Mouse (Mus musculus) hindbrain, postnatal 0 days (tissue): ENCODE measurements around the gene Olfr452. TPM values are rescaled to one million over a fixed set of nuclear protein-coding genes. Genes with fewer than 3 reads are reported as not detected.

Experiments
- ATAC-seq: fragments of 200-750 bp; cut with Nextera tagmentation; 2 replicates; pipeline ENCODE4 v1.8.0; 2017; ENCODE audit warnings: mild to moderate bottlenecking, moderate TSS enrichment, moderate library complexity
- DNase-seq: peaks from one replicate; pipeline ENCODE4 v3.0.0-alpha.2; 2015; ENCODE audit warnings: low spot score
- H3K27ac ChIP-seq: fragments of 300-500 bp; sonication (generic); 2 replicates; pipeline ENCODE4 v1.5.1; 2014; ENCODE audit warnings: mild to moderate bottlenecking
- H3K27me3 ChIP-seq: fragments of 300-500 bp; sonication (generic); 2 replicates; pipeline ENCODE4 v1.6.1; 2014; ENCODE audit warnings: low read length, mixed read lengths; ENCODE audit not compliant: insufficient read depth
- H3K36me3 ChIP-seq: fragments of 300-500 bp; sonication (generic); 2 replicates; pipeline ENCODE4 v1.6.1; 2014; ENCODE audit warnings: low read length, mixed read lengths; ENCODE audit not compliant: insufficient read depth
- H3K4me1 ChIP-seq: fragments of 300-500 bp; sonication (generic); 2 replicates; pipeline ENCODE4 v1.6.1; 2014; ENCODE audit warnings: antibody characterized with exemption, low read length, mixed read lengths; ENCODE audit not compliant: insufficient read depth
- H3K4me2 ChIP-seq: fragments of 300-500 bp; sonication (generic); 2 replicates; pipeline ENCODE4 v1.6.1; 2014; ENCODE audit warnings: low read depth, mild to moderate bottlenecking, low read length, moderate library complexity, mixed read lengths
- H3K4me3 ChIP-seq: fragments of 300-500 bp; sonication (generic); 2 replicates; pipeline ENCODE4 v1.5.1; 2014; ENCODE audit warnings: low read length
- H3K9ac ChIP-seq: fragments of 300-500 bp; sonication (generic); replicated peaks from 2 replicates; pipeline ENCODE4 v1.6.1; 2014; ENCODE audit warnings: mild to moderate bottlenecking, low read length, moderate library complexity, mixed read lengths
- H3K9me3 ChIP-seq: fragments of 300-500 bp; sonication (generic); 2 replicates; pipeline ENCODE4 v1.6.1; 2016; ENCODE audit warnings: low read length, mixed read lengths
- CTCF ChIP-seq: IDR thresholded peaks from 2 replicates; pipeline ENCODE4 v1.5.1; 2016; ENCODE audit warnings: antibody characterized with exemption, control low read depth, low read depth
- WGBS: fragments of 180-500 bp; shearing (Covaris S2); extraction: QIAGEN DNeasy Blood & Tissue Kit; methylation state at CpG from one replicate; pipeline ENCODE4 v1.1.7; 2014; 5-methylcytosine and 5-hydroxymethylcytosine counted together
- polyA plus RNA-seq: library from polyadenylated mRNA; unstranded; fragments of >200 nt; fragmentation: Nextera tagmentation; extraction: Ambion mirVana; gene quantifications from 2 replicates; pipeline ENCODE4 v1.2.1, GENCODE M21; 2015
- total RNA-seq: library from RNA; depleted of rRNA; stranded (reverse); fragments of >200 nt; gene quantifications from 2 replicates; pipeline ENCODE4 v1.2.3, GENCODE M21; 2014; rRNA removed

Gene Olfr452
- total and polyA plus RNA-seq, 2 experiments from 2014 or later = not detected

DNA sequence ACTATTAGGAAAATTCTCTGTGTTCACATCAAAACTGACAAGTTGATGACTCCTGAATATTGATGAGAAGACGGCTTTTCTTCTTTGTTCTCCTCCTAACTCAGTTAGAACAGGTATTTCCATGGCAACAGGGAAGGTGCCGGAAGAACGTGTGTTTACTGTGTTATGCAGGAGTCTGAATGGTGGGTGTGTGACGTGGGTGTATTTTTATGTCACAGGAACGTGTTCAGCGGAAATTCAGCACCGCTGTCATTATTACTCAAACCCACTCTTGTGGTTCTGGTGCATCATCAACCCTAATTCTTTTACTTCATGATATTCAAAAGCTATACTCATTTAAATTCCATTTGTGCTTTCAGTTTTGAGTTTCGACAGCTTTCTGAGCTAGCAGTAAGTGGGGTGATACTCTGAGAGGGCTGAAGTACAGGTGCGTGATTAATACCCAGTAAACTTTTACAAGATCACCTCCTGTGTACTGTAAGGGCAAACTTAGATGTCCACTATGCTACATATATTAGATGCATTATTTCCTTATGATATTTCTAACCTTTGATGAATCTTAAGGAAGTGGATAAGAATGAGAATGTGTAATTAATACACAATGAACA is 6.2 kb downstream of the Olfr452 start:
- peak; percentile 77 for ATAC-seq
- DNase-seq = peak; percentile 55
- Histone ChIP-seq H3K4me2 (no peak overlapping the region), H3K27me3 (no peaks in the 10 kb centered on the region), H3K9ac (no peak overlapping the region), H3K4me1 (no peaks in the 10 kb centered on the region), H3K27ac (no peak overlapping the region), H3K9me3 (no peaks in the 10 kb centered on the region), H3K36me3 (no peaks in the 10 kb centered on the region), H3K4me3 (no peak overlapping the region)
- WGBS = 66% methylated on average over 9 of the region's 9 CpGs
- TF ChIP-seq CTCF = no peak

DNA sequence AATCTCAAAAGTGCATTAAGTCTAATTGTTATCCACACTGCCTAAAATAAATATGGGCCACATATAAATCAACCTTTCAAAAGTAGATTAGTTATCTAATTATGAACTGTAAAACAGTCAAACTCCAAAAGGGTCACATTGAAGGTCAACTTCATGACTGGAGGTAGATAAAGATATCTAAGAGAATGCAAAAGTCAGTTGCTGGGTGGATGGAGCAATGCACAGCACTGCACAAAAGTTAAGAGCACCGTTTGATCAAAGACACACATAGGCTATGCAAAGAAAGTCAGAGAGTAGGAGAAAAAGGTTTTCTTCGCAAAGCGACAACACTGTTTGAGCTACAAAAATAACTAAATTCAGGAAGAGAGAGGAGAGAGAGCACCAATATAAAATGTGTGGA is 10.1 kb downstream of the Olfr452 start:
- TF ChIP-seq CTCF = no peak
- DNase-seq (no peak), ATAC-seq (no peak)
- H3K9me3 ChIP-seq = no peaks in the 10 kb centered on the region
- H3K4me3 ChIP-seq = no peak overlapping the region
- H3K9ac ChIP-seq = no peak overlapping the region
- no peaks in the 10 kb centered on the region for H3K4me1 ChIP-seq
- H3K4me2 ChIP-seq = no peak overlapping the region
- H3K36me3 ChIP-seq = no peaks in the 10 kb centered on the region
- no peaks in the 10 kb centered on the region for H3K27me3 ChIP-seq
- 93% methylated on average over 3 of the region's 3 CpGs for WGBS
- H3K27ac ChIP-seq = no peak overlapping the region

DNA sequence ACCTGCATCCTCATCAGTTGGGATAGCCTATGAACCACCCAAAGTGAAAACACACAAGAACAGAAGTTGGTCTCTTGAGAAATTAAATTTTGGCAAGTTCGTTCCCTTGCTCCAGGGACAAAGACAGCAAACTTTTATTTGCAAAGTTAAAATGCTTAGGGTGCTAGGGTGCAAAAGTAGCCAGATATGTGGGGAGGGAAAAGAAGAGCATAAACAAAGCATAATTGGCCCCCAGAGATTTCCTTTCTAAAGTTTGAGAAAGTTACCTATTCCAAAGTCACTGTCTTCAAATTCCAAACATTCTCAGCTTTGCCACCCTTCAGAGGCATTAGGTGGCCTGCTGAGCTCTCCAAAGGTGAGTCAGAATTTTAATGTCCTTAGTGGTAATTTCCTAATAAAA is 26.7 kb downstream of the Olfr452 start, which contains the start of gene Olfr450:
Gene Olfr450 (plus strand): TSS at position 301 of the 400 bp plus-strand sequence.
- WGBS = 81% methylated on average over 1 of the region's 1 CpGs
- DNase-seq (no peak), ATAC-seq (no peak)
- Histone ChIP-seq H3K36me3 (no peaks in the 10 kb centered on the region), H3K27me3 (no peaks in the 10 kb centered on the region), H3K9me3 (no peaks in the 10 kb centered on the region), H3K4me1 (no peaks in the 10 kb centered on the region), H3K27ac (no peak within 1 kb of the TSS), H3K9ac (no peak within 1 kb of the TSS), H3K4me2 (no peak within 1 kb of the TSS), H3K4me3 (no peak within 1 kb of the TSS)
- TF ChIP-seq CTCF = no peak

DNA sequence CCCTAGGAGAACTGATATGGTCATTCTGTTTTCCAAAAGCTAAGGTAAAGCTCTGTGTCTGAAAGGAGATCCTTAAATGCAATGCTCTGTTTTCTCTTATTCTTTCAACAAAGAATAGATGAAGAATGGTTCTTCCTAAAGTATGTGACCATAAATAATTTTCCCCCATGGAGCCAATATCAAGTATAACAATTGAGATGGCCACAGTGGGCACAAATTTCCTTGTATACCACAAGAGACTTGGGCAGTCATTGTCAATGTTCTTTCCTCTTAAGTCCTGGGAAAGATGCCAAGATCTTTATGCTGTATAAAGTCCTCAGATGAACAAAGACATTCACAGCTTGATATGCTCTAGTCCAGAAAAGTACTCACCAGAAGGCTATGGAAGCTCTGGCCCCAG is 49.2 kb downstream of the Olfr452 start, which contains the start of gene Olfr449:
Gene Olfr449 (plus strand): TSS at position 301 of the 400 bp plus-strand sequence.
- no peak within 1 kb of the TSS for H3K4me3 ChIP-seq
- no peaks in the 10 kb centered on the region for H3K27me3 ChIP-seq
- H3K36me3 ChIP-seq = no peaks in the 10 kb centered on the region
- H3K9ac ChIP-seq = no peak within 1 kb of the TSS
- no peak within 1 kb of the TSS for H3K4me2 ChIP-seq
- no peak for TF ChIP-seq CTCF
- ATAC-seq (no peak), DNase-seq (no peak)
- no peaks in the 10 kb centered on the region for H3K4me1 ChIP-seq
- no peaks in the 10 kb centered on the region for H3K9me3 ChIP-seq
- no peak within 1 kb of the TSS for H3K27ac ChIP-seq

Other genes with a start within 250 kb of the Olfr452 start
- not detected in 2 replicates for gene Olfr455, start 237.5 kb upstream of the Olfr452 start, total RNA-seq
- not detected in 2 replicates for gene Olfr455, start 237.5 kb upstream of the Olfr452 start, polyA plus RNA-seq
- not detected in 2 replicates for gene Tcaf3, start 187.4 kb upstream of the Olfr452 start, total RNA-seq
- not detected in 2 replicates for gene Tcaf3, start 187.4 kb upstream of the Olfr452 start, polyA plus RNA-seq
- gene Tcaf2, start 139.8 kb upstream of the Olfr452 start, total RNA-seq = 2.9 and 4.0 TPM in 2 replicates
- gene Tcaf2, start 139.8 kb upstream of the Olfr452 start, polyA plus RNA-seq = 2.1 and 2.4 TPM in 2 replicates
- gene Tcaf1, start 75.0 kb upstream of the Olfr452 start, total RNA-seq = 262 and 275 TPM in 2 replicates
- gene Tcaf1, start 75.0 kb upstream of the Olfr452 start, polyA plus RNA-seq = 182 and 194 TPM in 2 replicates
- gene Olfr453, start 45.7 kb upstream of the Olfr452 start, total RNA-seq = not detected in 2 replicates
- not detected in 2 replicates for gene Olfr453, start 45.7 kb upstream of the Olfr452 start, polyA plus RNA-seq
- not detected in 2 replicates for gene Olfr38, start 28.7 kb upstream of the Olfr452 start, total RNA-seq
- not detected in 2 replicates for gene Olfr38, start 28.7 kb upstream of the Olfr452 start, polyA plus RNA-seq
- not detected in 2 replicates for gene Olfr450, start 26.8 kb downstream of the Olfr452 start, total RNA-seq
- not detected in 2 replicates for gene Olfr450, start 26.8 kb downstream of the Olfr452 start, polyA plus RNA-seq
- not detected in 2 replicates for gene Olfr449, start 49.3 kb downstream of the Olfr452 start, total RNA-seq
- gene Olfr449, start 49.3 kb downstream of the Olfr452 start, polyA plus RNA-seq = not detected in 2 replicates
- not detected in 2 replicates for gene Olfr448, start 105.3 kb downstream of the Olfr452 start, total RNA-seq
- not detected in 2 replicates for gene Olfr448, start 105.3 kb downstream of the Olfr452 start, polyA plus RNA-seq
- not detected in 2 replicates for gene Olfr447, start 123.8 kb downstream of the Olfr452 start, total RNA-seq
- gene Olfr447, start 123.8 kb downstream of the Olfr452 start, polyA plus RNA-seq = not detected in 2 replicates
- gene Olfr446, start 136.3 kb downstream of the Olfr452 start, total RNA-seq = not detected in 2 replicates
- gene Olfr446, start 136.3 kb downstream of the Olfr452 start, polyA plus RNA-seq = not detected in 2 replicates
- not detected in 2 replicates for gene Olfr444, start 164.0 kb downstream of the Olfr452 start, total RNA-seq
- not detected in 2 replicates for gene Olfr444, start 164.0 kb downstream of the Olfr452 start, polyA plus RNA-seq